Mouse (Mus musculus) lung, postnatal 0 days (tissue): ENCODE measurements at regions not wholly inside any gene's neighbourhood (a gene's known extent, or its start where the extent isn't known, plus 50 kb on each side); places are given as distances from the start of the nearest gene placed in this dataset.

ENCODE experiments used
- ATAC-seq: fragments of 200-750 bp; cut with Nextera tagmentation; 2 replicates; pipeline ENCODE4 v1.8.0; 2017; ENCODE audit warnings: moderate library complexity
- DNase-seq: peaks from one replicate; pipeline ENCODE4 v3.0.0-alpha.2; 2016; ENCODE audit warnings: low spot score
- H3K27ac ChIP-seq: fragments of 300-500 bp; sonication (generic); 2 replicates; pipeline ENCODE4 v1.5.1; 2014; ENCODE audit warnings: antibody characterized with exemption, mild to moderate bottlenecking, low read length, mixed read lengths
- H3K27me3 ChIP-seq: fragments of 300-500 bp; sonication (generic); replicated peaks from 2 replicates; pipeline ENCODE4 v1.6.1; 2014; ENCODE audit warnings: low read length, mixed read lengths; ENCODE audit not compliant: insufficient read depth
- H3K36me3 ChIP-seq: fragments of 300-500 bp; sonication (generic); 2 replicates; pipeline ENCODE4 v1.6.1; 2014; ENCODE audit warnings: low read length, mixed read lengths; ENCODE audit not compliant: insufficient read depth
- H3K4me1 ChIP-seq: fragments of 300-500 bp; sonication (generic); 2 replicates; pipeline ENCODE4 v1.6.1; 2014; ENCODE audit warnings: antibody characterized with exemption, low read depth, low read length, mixed read lengths; ENCODE audit not compliant: insufficient read depth
- H3K4me2 ChIP-seq: fragments of 300-500 bp; sonication (generic); replicated peaks from 2 replicates; pipeline ENCODE4 v1.6.1; 2014; ENCODE audit warnings: low read depth, mild to moderate bottlenecking, low read length, moderate library complexity, mixed read lengths
- H3K4me3 ChIP-seq: fragments of 300-500 bp; sonication (generic); 2 replicates; pipeline ENCODE4 v1.5.1; 2014; ENCODE audit warnings: low read depth, low read length
- H3K9ac ChIP-seq: fragments of 300-500 bp; sonication (generic); replicated peaks from 2 replicates; pipeline ENCODE4 v1.6.1; 2014; ENCODE audit warnings: low read depth, mild to moderate bottlenecking
- H3K9me3 ChIP-seq: fragments of 300-500 bp; sonication (generic); 2 replicates; pipeline ENCODE4 v1.6.1; 2016; ENCODE audit warnings: low read length, mixed read lengths
- CTCF ChIP-seq: IDR thresholded peaks from 2 replicates; pipeline ENCODE4 v1.5.1; 2016; ENCODE audit warnings: antibody characterized with exemption, mild to moderate bottlenecking
- EP300 ChIP-seq: IDR thresholded peaks from 2 replicates; pipeline ENCODE4 v1.6.1; 2016; ENCODE audit warnings: antibody characterized with exemption, mild to moderate bottlenecking, control low read depth
- WGBS: fragments of 180-500 bp; shearing (Covaris S2); extraction: QIAGEN DNeasy Blood & Tissue Kit; methylation state at CpG from one replicate; pipeline ENCODE4 v1.1.7; 2014; 5-methylcytosine and 5-hydroxymethylcytosine counted together

DNA sequence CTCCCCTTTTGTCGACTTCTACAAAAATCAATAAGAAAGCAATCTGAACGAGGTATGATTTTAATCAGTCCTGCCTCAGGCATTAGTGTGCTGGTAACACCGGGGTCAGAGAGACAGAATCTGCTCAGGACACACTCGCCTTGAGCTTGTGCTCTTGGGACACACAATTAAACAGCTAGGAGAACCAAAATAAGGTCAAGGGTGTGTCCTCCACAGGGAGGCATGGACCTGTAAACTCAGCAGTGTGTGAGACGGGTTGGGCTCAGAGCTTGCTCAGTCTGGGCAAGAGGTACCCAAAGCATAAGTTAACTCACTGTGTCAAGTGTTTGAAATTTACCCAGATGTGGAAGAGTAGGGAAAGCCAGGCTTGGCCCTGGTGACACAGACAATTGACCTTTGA is 107.9 kb upstream of the Dapk1 start:
- Histone ChIP-seq H3K27ac (no peak overlapping the region), H3K27me3 (no peaks in the 10 kb centered on the region), H3K36me3 (no peaks in the 10 kb centered on the region), H3K9ac (no peak overlapping the region), H3K9me3 (no peaks in the 10 kb centered on the region), H3K4me3 (no peak overlapping the region), H3K4me1 (no peaks in the 10 kb centered on the region), H3K4me2 (no peak overlapping the region)
- TF ChIP-seq EP300 (no peak), CTCF (no peak)
- no peak for DNase-seq
- WGBS, result 73% methylated on average over 5 of the region's 5 CpGs
- no peak for ATAC-seq

DNA sequence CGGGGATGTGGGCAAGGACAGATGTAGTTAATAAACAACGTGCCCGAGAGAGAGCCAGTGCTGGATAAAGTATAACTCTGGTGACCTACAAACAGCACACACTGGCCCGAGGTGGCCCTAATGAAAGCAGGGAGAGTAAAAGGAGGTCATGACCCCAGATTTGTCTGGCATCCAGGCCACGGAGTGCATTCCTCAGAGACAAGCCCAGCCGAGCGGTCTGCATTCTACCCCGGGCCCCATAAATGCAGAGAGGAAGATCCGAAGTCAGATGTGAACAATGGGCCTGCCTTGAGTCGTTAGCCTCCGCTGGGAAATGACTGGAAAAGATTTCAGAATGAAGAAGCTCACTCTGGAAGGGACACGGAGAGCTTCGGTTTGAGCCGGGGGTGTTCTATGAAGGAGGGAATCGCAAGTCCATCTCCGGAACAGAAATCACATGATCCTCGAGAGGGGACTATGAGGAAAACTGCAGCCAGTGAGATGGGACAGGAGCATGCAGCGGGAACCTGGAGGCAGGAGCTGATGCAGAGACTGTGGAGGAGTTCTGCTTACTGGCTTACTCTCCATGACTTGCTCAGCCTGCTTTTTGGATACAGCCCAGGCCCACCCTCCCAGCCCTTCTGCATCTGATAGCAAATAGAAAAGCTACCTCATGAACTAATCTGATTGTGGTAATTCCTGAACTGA is 103.9 kb upstream of the Dapk1 start:
- Histone ChIP-seq H3K36me3 (no peaks in the 10 kb centered on the region), H3K27me3 (no peaks in the 10 kb centered on the region), H3K4me1 (no peaks in the 10 kb centered on the region), H3K27ac (no peak overlapping the region), H3K4me2 (no peak overlapping the region), H3K9me3 (no peaks in the 10 kb centered on the region), H3K4me3 (no peak overlapping the region), H3K9ac (no peak overlapping the region)
- no peak for DNase-seq
- TF ChIP-seq EP300, result no peak
- no peak for TF ChIP-seq CTCF
- ATAC-seq, result no peak
- 33% methylated on average over 18 of the region's 18 CpGs for WGBS

DNA sequence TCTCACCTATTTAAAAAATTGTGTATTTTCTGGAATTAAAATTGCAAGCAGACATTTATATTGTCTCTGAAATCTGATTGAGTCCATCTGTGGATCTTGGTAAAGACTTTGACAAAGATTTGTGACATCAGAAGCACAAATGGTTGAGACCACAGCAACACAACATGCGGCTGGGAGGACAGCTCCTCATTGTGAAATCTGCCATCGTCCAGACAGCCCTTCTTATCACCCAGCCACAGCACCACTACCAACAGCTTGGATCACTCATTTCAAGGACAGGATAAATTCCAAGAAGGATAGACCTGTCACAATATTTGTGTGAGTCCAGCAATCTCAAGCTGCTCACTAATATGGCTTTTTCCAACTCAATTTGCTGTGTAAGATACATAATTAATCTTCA is 97.6 kb upstream of the Dapk1 start:
- Histone ChIP-seq H3K27me3 (no peaks in the 10 kb centered on the region), H3K4me2 (no peak overlapping the region), H3K9ac (no peak overlapping the region), H3K9me3 (0 out of 2 replicates have a peak, but pooled peaks cover 2% of the 10 kb centered on the region), H3K27ac (no peak overlapping the region), H3K4me3 (no peak overlapping the region), H3K36me3 (no peaks in the 10 kb centered on the region), H3K4me1 (no peaks in the 10 kb centered on the region)
- DNase-seq (peak; percentile 89), ATAC-seq (peak; percentile 79)
- 41% methylated on average over 2 of the region's 2 CpGs for WGBS
- TF ChIP-seq CTCF (no peak), EP300 (peak; percentile 71)

DNA sequence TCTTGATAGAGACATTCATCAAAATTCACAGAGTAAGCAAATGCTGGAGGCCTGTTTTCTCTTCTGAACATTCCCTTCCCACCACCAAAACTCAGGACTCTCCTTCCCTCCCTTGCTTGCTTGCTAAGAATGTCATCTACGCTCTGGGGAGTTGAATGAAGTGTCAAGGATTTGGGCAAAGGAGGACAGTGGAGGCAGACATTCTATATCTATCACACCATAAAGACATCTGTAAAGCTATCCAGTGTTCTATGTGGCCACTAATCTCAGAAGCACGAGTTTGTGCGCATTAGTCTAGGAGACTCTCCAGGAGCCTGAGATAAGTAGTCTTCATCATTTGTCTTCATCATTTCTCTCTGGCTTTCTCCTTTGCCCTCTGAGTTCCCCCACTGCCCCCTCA is 94.1 kb upstream of the Dapk1 start:
- no peak overlapping the region for H3K4me2 ChIP-seq
- no peaks in the 10 kb centered on the region for H3K36me3 ChIP-seq
- H3K27ac ChIP-seq, result peak overlapping the region; percentile 43
- H3K9me3 ChIP-seq, result 0 out of 2 replicates have a peak, but pooled peaks cover 2% of the 10 kb centered on the region
- H3K27me3 ChIP-seq, result no peaks in the 10 kb centered on the region
- WGBS, result 46% methylated on average over 3 of the region's 3 CpGs
- DNase-seq (peak; percentile 74), ATAC-seq (peak; percentile 67)
- no peaks in the 10 kb centered on the region for H3K4me1 ChIP-seq
- H3K9ac ChIP-seq, result no peak overlapping the region
- TF ChIP-seq EP300 (no peak), CTCF (no peak)
- H3K4me3 ChIP-seq, result no peak overlapping the region

DNA sequence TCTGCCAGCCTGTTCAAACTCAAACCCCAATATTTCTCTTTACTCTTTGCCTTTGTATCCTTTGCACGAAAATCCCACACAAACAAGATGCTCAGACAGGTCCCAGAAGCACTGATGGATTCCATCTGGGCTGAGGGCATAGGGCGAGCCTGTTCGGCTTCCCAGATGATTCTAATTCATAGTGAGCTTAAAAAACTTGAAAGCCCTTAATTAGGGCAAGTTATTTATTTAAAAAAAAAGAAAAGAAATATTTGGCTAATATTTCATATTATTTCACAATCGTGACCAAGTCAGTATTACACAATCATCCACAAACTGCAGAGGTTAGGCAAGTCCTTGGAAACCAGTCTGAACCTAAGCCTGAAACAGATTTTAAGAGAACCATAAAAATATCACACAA is 93.7 kb upstream of the Dapk1 start:
- Histone ChIP-seq H3K4me2 (no peak overlapping the region), H3K4me3 (no peak overlapping the region), H3K9ac (no peak overlapping the region), H3K27me3 (no peaks in the 10 kb centered on the region), H3K4me1 (no peaks in the 10 kb centered on the region), H3K9me3 (0 out of 2 replicates have a peak, but pooled peaks cover 2% of the 10 kb centered on the region), H3K27ac (peak overlapping the region; percentile 43), H3K36me3 (no peaks in the 10 kb centered on the region)
- DNase-seq, result peak; percentile 89
- ATAC-seq, result peak; percentile 68
- 25% methylated on average over 4 of the region's 4 CpGs for WGBS
- TF ChIP-seq CTCF (no peak), EP300 (peak; percentile 81)

DNA sequence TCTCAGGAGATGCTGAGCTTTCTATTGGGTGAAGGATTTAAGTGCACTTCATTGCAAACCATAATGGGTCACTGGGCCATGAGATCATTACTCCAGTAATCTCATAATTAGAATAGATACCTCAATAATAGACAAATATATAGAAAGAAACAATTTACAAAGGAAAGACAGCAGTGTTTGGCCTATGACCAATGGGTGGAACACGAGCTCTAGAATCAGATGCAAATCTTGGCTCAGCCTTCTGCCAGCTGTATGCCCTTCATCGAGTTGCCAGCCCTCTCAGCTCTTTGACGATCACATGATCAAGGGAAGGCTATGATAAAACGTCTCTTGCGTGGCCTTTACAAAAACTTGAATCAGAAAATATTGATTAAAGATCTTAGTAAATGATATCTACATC is 92.9 kb upstream of the Dapk1 start:
- H3K4me2 ChIP-seq, result no peak overlapping the region
- H3K27ac ChIP-seq, result peak overlapping the region; percentile 43
- no peak overlapping the region for H3K4me3 ChIP-seq
- no peaks in the 10 kb centered on the region for H3K4me1 ChIP-seq
- H3K9ac ChIP-seq, result no peak overlapping the region
- no peaks in the 10 kb centered on the region for H3K36me3 ChIP-seq
- no peak for DNase-seq
- TF ChIP-seq CTCF (no peak), EP300 (no peak)
- H3K27me3 ChIP-seq, result no peaks in the 10 kb centered on the region
- ATAC-seq, result no peak
- H3K9me3 ChIP-seq, result 0 out of 2 replicates have a peak, but pooled peaks cover under 1% of the 10 kb centered on the region
- 63% methylated on average over 5 of the region's 5 CpGs for WGBS
